Mouse (Mus musculus): ENCODE measurements around the gene Shroom2.

The Shroom2 gene

GRCm38 (mm10) chrX:152701679-152702078 is 67.6 kb downstream of the Shroom2 start:
- in situ Hi-C loops (cut with MboI, MseI): no loop called here

DNA sequence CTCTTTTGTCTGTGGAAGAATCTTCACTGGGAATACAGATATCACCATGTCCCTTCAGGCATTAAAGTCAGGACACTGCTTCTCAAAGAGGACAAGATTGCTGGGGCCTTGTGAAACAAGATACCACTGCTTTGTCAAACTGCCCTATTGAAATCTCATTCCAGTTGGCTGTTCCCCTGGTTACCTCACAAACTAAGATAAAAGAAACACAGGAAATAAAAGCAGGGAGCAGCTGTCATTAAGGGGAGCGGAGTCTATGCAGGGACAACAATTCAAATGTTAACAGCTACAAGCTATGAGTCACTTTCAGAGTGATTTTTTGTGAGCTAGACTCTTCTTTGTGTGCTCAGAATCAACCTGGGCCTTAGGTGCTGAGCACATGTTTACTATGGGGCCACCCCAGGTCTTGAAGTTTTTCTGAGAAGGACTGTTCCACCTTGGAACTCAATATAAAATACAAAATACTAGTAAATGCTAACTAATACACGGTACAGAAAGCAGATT is 78.4 kb downstream of the Shroom2 start:
- in situ Hi-C loops (cut with MboI, MseI): no loop called here

DNA sequence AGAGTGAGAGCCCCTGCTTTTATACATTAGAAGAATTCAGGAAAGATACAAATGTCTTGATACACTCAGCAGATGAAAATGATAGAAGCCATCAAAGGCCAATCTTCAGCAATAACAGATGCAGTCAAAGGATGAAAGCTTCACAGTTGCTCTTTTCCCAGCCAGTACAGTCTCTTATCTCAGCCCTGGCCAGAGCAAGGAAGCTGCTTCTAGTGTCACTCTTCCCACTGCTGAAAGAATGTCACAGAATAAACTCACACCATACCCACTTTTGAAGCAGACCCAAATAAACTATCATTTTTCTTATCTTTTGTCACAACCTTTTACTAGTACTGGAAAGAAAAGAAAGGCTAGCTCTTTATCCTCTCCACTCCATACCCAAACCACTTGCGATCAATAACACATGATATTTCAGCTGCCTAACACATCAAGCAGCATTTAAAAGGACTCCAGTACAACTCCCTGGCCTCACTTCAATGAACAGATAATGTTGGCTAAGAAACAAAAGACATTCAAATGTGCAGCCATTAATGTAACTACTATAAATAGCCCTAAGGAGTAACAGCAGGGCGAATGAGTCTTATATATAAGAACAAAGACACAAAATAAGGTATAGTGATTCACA is 90.0 kb downstream of the Shroom2 start:
- in situ Hi-C loops (cut with MboI, MseI): no loop called here

DNA sequence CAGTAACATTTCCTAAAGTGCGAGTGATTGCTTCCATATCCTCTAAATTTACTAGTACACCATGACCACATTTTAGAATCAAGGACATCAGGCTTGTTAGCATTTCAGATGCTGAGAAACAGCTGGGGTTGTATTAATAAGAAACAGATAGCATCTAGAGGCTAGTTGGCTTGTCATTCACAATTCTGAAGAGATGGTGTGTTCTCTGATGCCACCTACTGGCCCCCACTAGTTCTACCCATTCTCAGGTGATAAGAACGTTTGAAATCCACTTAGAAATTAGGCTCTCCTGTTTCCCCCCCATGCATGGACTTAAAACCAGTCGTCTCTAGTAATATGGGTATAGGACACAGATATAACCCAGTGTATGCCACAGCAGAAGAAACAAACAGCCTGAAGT is 92.9 kb downstream of the Shroom2 start:
- in situ Hi-C loops (cut with MboI, MseI): no loop called here

DNA sequence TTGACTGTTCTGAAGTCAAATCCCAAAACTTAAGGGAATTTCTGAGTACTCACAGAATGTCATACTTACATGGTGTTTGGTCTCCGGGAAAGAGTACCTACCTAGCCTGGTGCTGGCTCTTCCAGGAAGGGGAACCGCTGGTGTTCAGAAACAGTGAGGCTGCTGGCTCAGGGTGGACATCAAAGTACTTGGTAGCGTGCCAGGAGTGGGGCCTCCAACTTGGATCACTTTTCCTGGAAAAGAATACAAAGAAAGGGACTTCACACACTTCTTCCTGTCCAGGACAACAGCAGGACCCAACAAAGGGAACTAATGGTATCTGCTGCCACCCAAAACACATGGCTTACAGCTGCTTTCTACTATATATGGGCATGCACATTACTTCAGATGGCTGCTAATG is 95.8 kb downstream of the Shroom2 start:
- in situ Hi-C loops (cut with MboI, MseI): no loop called here

- in situ Hi-C loops (cut with MboI, MseI): no loop called here
These were observed 111.8 kb downstream of the Shroom2 start for GRCm38 (mm10) chrX:152657363-152658036.

GRCm38 (mm10) chrX:152656609-152656939 is 112.7 kb downstream of the Shroom2 start:
- in situ Hi-C loops (cut with MboI, MseI): no loop called here

- in situ Hi-C loops (cut with MboI, MseI): no loop called here
These were observed 113.3 kb downstream of the Shroom2 start for GRCm38 (mm10) chrX:152655796-152656608.

GRCm38 (mm10) chrX:152652676-152653075 is 116.6 kb downstream of the Shroom2 start:
- in situ Hi-C loops (cut with MboI, MseI): no loop called here

GRCm38 (mm10) chrX:152644827-152645226 is 124.4 kb downstream of the Shroom2 start:
- in situ Hi-C loops (cut with MboI, MseI): no loop called here

GRCm38 (mm10) chrX:152643679-152644638 is 125.3 kb downstream of the Shroom2 start:
- in situ Hi-C loops (cut with MboI, MseI): no loop called here

DNA sequence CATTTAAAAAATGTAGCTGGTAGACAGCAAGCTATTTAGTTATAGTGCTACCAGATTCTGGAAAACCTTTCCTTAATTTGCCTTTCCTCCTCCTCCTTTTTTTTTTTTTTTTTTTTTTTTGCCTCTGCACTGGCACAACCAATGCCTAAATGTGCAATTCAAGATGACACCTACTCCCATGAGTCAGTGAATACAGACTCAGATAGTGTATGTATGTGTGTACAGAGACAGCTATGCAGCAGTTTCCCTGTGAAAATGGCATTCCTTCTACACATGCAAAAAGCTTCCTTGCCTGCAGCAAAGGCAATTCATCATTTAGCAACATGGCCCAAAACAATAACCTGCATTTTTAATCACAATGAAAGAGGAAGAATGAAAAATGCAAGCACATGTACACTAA is 126.1 kb downstream of the Shroom2 start:
- in situ Hi-C loops (cut with MboI, MseI): no loop called here

DNA sequence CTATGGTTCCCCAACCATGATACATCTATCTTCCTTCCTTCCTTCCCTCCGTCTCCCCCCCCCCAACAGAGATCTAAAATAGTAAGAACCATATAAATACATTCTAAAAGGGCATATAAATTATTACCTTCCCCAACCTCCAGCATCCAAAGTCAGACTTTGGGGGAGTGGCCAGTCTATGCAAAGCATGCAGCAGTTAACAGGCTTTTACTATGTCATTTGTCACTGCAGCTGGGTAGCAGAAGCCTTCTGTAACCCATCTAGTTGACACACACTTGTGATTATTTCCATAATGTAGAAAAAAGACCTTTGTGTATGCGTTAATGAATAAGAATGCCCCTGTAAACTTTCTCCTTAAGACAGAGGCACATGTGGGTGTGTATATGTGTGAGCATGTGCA is 126.6 kb downstream of the Shroom2 start:
- in situ Hi-C loops (cut with MboI, MseI): no loop called here

- in situ Hi-C loops (cut with MboI, MseI): no loop called here
These were observed 133.9 kb downstream of the Shroom2 start for GRCm38 (mm10) chrX:152635397-152635796.

- in situ Hi-C loops (cut with MboI, MseI): loop anchor here (5.0 kb wide), 1 partner anchor 216 kb away; no protein-coding TSS in a partner anchor
These were observed 147.9 kb downstream of the Shroom2 start for GRCm38 (mm10) chrX:152621407-152621806.

- in situ Hi-C loops (cut with MboI, MseI): loop anchor here (5.0 kb wide), 1 partner anchor 216 kb away; no protein-coding TSS in a partner anchor
These were observed 148.3 kb downstream of the Shroom2 start for GRCm38 (mm10) chrX:152620917-152621316.

DNA sequence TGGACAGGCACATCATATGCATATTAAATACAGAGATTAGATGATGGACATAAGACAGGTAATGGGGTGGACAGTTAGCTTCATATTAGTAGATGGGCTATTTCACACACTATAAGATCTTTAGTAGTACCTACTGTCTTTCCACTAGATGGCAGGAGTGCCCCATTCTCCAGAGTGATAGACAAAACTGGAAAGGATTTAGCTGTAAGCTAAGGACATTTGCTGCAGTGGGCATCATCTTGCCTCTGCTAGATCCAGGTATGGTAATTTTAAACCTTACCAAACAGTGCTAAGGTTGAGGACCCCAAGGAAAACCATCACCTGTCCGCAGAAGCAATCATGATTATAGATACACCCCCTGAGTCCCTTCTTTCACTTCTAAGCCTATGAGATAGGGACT is 150.8 kb downstream of the Shroom2 start:
- in situ Hi-C loops (cut with MboI, MseI): no loop called here

GRCm38 (mm10) chrX:152563034-152563433 is 206.2 kb downstream of the Shroom2 start, which contains the start of gene Cldn34a:
TSS of gene Cldn34a (plus strand) at chrX:152563334.
- in situ Hi-C loops (cut with MboI, MseI): no loop called here

All from T-helper 1 cell (primary cell).